Mouse (Mus musculus): ENCODE data around the gene Mpz.

- TF ChIP-seq POLR2A (IDR thresholded peaks at IDR 0.05; ENCODE audit: low read depth, low read length) (no peak), CTCF (IDR thresholded peaks at IDR 0.05; ENCODE audit: extremely low read depth, insufficient read depth, insufficient read length, insufficient replicate concordance) (no peak)
These were observed 12.0 kb downstream of the Mpz start for GRCm38 (mm10) chr1:171162526-171162925.
